Mouse (Mus musculus) liver, embryonic 14.5 days (tissue): ENCODE data around the gene Ciita.

Experiments
- CTCF ChIP-seq: IDR thresholded peaks from 2 replicates; pipeline ENCODE4 v1.5.1; 2016; ENCODE audit warnings: antibody characterized with exemption, low read depth, control low read depth
- EP300 ChIP-seq: IDR thresholded peaks from 2 replicates; pipeline ENCODE4 v1.6.1; 2016; ENCODE audit warnings: antibody characterized with exemption, low read depth

GRCm38 (mm10) chr16:10451906-10452305 lies 28.0 kb upstream of the Ciita start:
- no peak for TF ChIP-seq CTCF
- TF ChIP-seq EP300 = no peak
